Mouse (Mus musculus) limb, embryonic 14.5 days (tissue): ENCODE measurements at regions not wholly inside any gene's neighbourhood (a gene's known extent, or its start where the extent isn't known, plus 50 kb on each side); places are given as distances from the start of the nearest gene placed in this dataset.

Source experiments
- ATAC-seq: fragments of 200-750 bp; cut with Nextera tagmentation; 2 replicates; pipeline ENCODE4 v1.8.0; 2017; ENCODE audit warnings: low read depth, moderate number of reproducible peaks, moderate TSS enrichment; ENCODE audit not compliant: low FRiP score
- DNase-seq: peaks from one replicate; pipeline ENCODE4 v3.0.0-alpha.2; 2015; ENCODE audit warnings: low spot score
- H3K27ac ChIP-seq: fragments of 300-500 bp; sonication (generic); replicated peaks from 2 replicates; pipeline ENCODE4 v1.5.1; 2014; ENCODE audit warnings: low read depth, mild to moderate bottlenecking, low read length, moderate library complexity, mixed read lengths
- H3K27me3 ChIP-seq: fragments of 300-500 bp; sonication (generic); 2 replicates; pipeline ENCODE4 v1.6.1; 2014; ENCODE audit warnings: low read length, mixed read lengths; ENCODE audit not compliant: control insufficient read depth, insufficient read depth
- H3K36me3 ChIP-seq: fragments of 300-500 bp; sonication (generic); 2 replicates; pipeline ENCODE4 v1.6.1; 2014; ENCODE audit warnings: mild to moderate bottlenecking, low read length, moderate library complexity, mixed read lengths; ENCODE audit not compliant: control insufficient read depth, insufficient read depth
- H3K4me1 ChIP-seq: fragments of 300-500 bp; sonication (generic); 2 replicates; pipeline ENCODE4 v1.6.1; 2014; ENCODE audit warnings: antibody characterized with exemption, low read length, mixed read lengths; ENCODE audit not compliant: control insufficient read depth, insufficient read depth
- H3K4me2 ChIP-seq: fragments of 300-500 bp; sonication (generic); replicated peaks from 2 replicates; pipeline ENCODE4 v1.6.1; 2014; ENCODE audit warnings: low read depth, mild to moderate bottlenecking, low read length, moderate library complexity; ENCODE audit not compliant: severe bottlenecking
- H3K4me3 ChIP-seq: fragments of 300-500 bp; sonication (generic); replicated peaks from 2 replicates; pipeline ENCODE4 v1.5.1; 2014; ENCODE audit warnings: low read length
- H3K9ac ChIP-seq: fragments of 300-500 bp; sonication (generic); 2 replicates; pipeline ENCODE4 v1.6.1; 2014; ENCODE audit warnings: mild to moderate bottlenecking, low read depth, low read length, moderate library complexity; ENCODE audit not compliant: severe bottlenecking
- H3K9me3 ChIP-seq: fragments of 300-500 bp; sonication (generic); 2 replicates; pipeline ENCODE4 v1.6.1; 2016; ENCODE audit warnings: low read length; ENCODE audit not compliant: control insufficient read depth
- POLR2A ChIP-seq: fragments of 200-500 bp; IDR thresholded peaks from 2 replicates; pipeline ENCODE4 v1.8.0; 2012; ENCODE audit warnings: inconsistent platforms, mild to moderate bottlenecking, moderate library complexity, borderline replicate concordance; ENCODE audit not compliant: insufficient read depth, insufficient read length; ENCODE audit errors: extremely low read depth
- WGBS: fragments of 180-500 bp; shearing (Covaris S2); extraction: QIAGEN DNeasy Blood & Tissue Kit; methylation state at CpG from one replicate; pipeline ENCODE4 v1.1.7; 2014; 5-methylcytosine and 5-hydroxymethylcytosine counted together

DNA sequence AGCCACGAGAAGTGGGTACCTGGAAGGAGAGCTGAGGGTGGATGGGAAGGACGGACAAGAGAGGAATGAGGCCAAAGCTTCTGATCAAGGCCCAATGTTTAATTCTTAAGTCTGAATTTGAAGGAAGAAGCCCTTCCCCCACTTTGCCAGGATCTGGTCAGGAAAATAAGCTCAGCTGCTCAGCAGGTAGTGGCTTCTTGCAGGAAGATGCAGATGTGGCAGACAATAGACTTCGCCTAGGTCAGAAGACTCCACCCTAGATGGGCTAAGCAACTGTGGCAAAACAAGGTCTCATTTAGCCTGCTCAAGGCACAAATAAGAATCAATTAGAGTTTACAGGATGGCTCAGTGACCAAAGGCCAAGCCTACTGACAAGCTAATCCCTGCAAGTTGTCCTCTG, 330.4 kb upstream of the Ercc4 start:
- H3K9me3 ChIP-seq = no peaks in the 10 kb centered on the region
- no peak for DNase-seq
- no peak overlapping the region for H3K9ac ChIP-seq
- H3K27me3 ChIP-seq = no peaks in the 10 kb centered on the region
- H3K4me3 ChIP-seq = no peak overlapping the region
- no peak for TF ChIP-seq POLR2A
- H3K4me2 ChIP-seq = no peak overlapping the region
- H3K36me3 ChIP-seq = no peaks in the 10 kb centered on the region
- no peaks in the 10 kb centered on the region for H3K4me1 ChIP-seq
- no peak for ATAC-seq
- 79% methylated on average over 3 of the region's 3 CpGs for whole genome bisulfite sequencing
- H3K27ac ChIP-seq = no peak overlapping the region

DNA sequence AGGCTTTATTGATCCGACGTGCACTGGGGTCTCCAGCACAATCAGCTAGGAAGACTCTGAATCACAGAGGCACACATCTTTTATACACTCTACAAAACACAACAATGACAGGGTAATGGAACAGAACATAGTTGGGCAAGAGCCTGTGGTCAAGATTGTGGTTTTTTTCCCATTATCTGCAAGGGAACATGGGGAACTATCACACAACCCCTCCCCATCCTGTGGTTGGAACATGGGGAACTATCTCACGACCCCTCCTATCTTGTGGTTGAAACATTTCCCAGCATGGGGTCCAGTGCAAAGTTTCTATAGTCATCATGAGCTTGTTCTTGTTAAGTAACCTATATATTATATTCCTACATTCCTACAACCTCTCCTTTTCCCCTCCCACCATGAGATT, 328.8 kb upstream of the Ercc4 start:
- no peaks in the 10 kb centered on the region for H3K36me3 ChIP-seq
- WGBS = 81% methylated on average over 3 of the region's 3 CpGs
- no peaks in the 10 kb centered on the region for H3K4me1 ChIP-seq
- no peak overlapping the region for H3K9ac ChIP-seq
- no peak overlapping the region for H3K4me2 ChIP-seq
- DNase-seq (no peak), ATAC-seq (no peak)
- no peak for TF ChIP-seq POLR2A
- no peak overlapping the region for H3K4me3 ChIP-seq
- no peaks in the 10 kb centered on the region for H3K27me3 ChIP-seq
- H3K9me3 ChIP-seq = no peaks in the 10 kb centered on the region
- no peak overlapping the region for H3K27ac ChIP-seq

DNA sequence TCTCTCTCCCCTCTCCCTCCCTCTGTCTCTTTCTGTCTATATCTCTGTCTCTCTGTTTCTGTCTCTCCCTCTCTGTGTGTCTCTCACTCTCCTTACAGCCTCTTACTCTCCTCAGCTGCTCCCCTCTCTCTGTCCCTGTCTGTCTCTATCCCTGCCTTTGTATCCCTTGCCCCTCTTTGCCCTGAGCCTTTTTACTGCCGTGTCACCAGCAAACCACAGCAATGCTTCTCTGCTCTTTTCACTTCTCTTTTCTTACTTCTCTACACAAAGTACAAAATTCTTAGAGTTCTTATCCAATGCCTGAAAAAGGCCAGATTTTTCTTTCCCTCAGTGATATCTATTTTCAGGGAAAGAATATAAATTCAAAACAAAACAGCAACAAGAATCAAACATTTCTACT, 323.7 kb upstream of the Ercc4 start:
- Histone ChIP-seq H3K4me2 (no peak overlapping the region), H3K4me3 (no peak overlapping the region), H3K36me3 (no peaks in the 10 kb centered on the region), H3K9ac (no peak overlapping the region), H3K27ac (no peak overlapping the region), H3K4me1 (no peaks in the 10 kb centered on the region), H3K27me3 (no peaks in the 10 kb centered on the region), H3K9me3 (no peaks in the 10 kb centered on the region)
- TF ChIP-seq POLR2A = no peak
- WGBS = 58% methylated on average over 1 of the region's 1 CpGs
- ATAC-seq (no peak), DNase-seq (no peak)

DNA sequence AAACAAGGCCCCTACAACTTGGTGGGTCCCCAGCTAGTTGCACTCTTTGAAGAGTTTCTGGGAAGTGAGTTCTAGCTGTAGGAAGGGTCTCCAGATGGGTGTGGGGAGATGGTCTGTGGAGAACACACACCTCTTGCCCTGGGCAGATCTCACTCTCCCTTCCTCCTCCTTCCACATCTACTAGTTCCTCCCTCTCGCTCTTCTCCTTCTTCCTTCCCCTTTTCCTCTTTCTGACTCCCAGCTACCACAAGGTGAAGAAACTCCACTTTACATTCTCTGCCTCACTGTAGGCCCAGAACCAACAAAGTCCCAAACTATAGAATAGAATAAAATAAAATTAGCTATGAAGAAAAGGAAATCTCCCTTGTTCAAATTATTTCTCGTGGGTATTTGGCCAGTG, 311.0 kb upstream of the Ercc4 start:
- H3K9ac ChIP-seq = no peak overlapping the region
- no peaks in the 10 kb centered on the region for H3K36me3 ChIP-seq
- ATAC-seq (no peak), DNase-seq (no peak)
- H3K4me1 ChIP-seq = no peaks in the 10 kb centered on the region
- 90% methylated on average over 2 of the region's 2 CpGs for WGBS
- H3K4me3 ChIP-seq = no peak overlapping the region
- H3K27ac ChIP-seq = no peak overlapping the region
- no peaks in the 10 kb centered on the region for H3K9me3 ChIP-seq
- no peak overlapping the region for H3K4me2 ChIP-seq
- H3K27me3 ChIP-seq = no peaks in the 10 kb centered on the region
- TF ChIP-seq POLR2A = no peak

DNA sequence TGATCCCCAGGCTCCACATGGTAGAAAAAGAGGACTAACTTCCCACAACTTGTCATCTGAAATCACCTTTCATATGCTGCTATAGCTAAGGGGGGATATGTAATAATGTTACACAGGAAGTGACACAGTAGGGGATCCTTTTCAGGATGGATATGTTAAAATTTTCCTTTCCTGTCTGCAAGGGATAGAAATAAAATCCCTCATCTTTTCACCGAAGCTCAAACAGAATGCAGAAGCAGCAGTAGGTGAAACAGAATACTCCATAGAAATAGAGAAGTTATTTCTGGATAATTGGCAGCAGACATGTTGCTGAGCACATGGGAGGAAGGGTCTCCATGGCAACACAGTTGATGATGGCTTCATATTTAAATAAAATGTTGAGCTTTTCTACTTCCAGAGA, 309.3 kb upstream of the Ercc4 start:
- WGBS = 29% methylated on average over 1 of the region's 1 CpGs
- DNase-seq (no peak), ATAC-seq (no peak)
- H3K9ac ChIP-seq = no peak overlapping the region
- no peaks in the 10 kb centered on the region for H3K36me3 ChIP-seq
- TF ChIP-seq POLR2A = no peak
- H3K4me3 ChIP-seq = no peak overlapping the region
- no peak overlapping the region for H3K27ac ChIP-seq
- H3K9me3 ChIP-seq = no peaks in the 10 kb centered on the region
- H3K4me1 ChIP-seq = no peaks in the 10 kb centered on the region
- no peak overlapping the region for H3K4me2 ChIP-seq
- no peaks in the 10 kb centered on the region for H3K27me3 ChIP-seq

DNA sequence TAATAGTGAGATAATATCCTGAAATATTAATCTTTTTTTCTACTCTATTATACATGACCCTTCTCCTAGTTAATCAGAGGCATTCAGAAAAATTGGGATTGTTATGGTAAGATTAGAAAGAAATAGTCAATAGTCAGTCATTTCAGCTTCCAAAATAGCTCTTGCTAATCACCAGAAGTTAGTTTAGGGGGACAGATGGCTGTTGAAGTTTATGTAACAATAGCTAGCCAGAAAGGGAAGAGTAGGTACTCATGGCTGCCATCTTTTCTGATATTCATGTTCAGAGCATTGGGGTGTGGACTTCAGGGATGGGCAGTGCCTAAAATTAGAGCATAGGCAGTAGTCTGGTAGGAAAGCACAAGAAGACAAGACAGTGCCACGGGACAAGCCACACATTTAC, 306.8 kb upstream of the Ercc4 start:
- H3K27me3 ChIP-seq = no peaks in the 10 kb centered on the region
- 76% methylated on average over 1 of the region's 1 CpGs for WGBS
- no peak for ATAC-seq
- H3K4me2 ChIP-seq = no peak overlapping the region
- no peaks in the 10 kb centered on the region for H3K4me1 ChIP-seq
- no peaks in the 10 kb centered on the region for H3K36me3 ChIP-seq
- no peak for TF ChIP-seq POLR2A
- H3K4me3 ChIP-seq = no peak overlapping the region
- DNase-seq = no peak
- H3K9me3 ChIP-seq = no peaks in the 10 kb centered on the region
- H3K9ac ChIP-seq = no peak overlapping the region
- no peak overlapping the region for H3K27ac ChIP-seq
